Mouse (Mus musculus) neural tube, embryonic 11.5 days (tissue): ENCODE results near the gene Ppp4r1. TPM values are rescaled to one million over a fixed set of nuclear protein-coding genes. Genes with fewer than 3 reads are reported as not detected.

Experiments
- ATAC-seq: fragments of 200-750 bp; cut with Nextera tagmentation; 2 replicates; pipeline ENCODE4 v1.8.0; 2017; ENCODE audit warnings: moderate number of reproducible peaks, mild to moderate bottlenecking, moderate TSS enrichment, moderate library complexity; ENCODE audit not compliant: insufficient read depth, low FRiP score, low TSS enrichment
- DNase-seq: peaks from one replicate; pipeline ENCODE4 v3.0.0-alpha.2; 2015; ENCODE audit warnings: low spot score
- H3K27ac ChIP-seq: fragments of 300-500 bp; sonication (generic); 2 replicates; pipeline ENCODE4 v1.5.1; 2014; ENCODE audit warnings: low read depth, mild to moderate bottlenecking, low read length
- H3K27me3 ChIP-seq: fragments of 300-500 bp; sonication (generic); 2 replicates; pipeline ENCODE4 v1.6.1; 2014; ENCODE audit warnings: mild to moderate bottlenecking, low read length, mixed read lengths; ENCODE audit not compliant: control insufficient read depth, insufficient read depth
- H3K36me3 ChIP-seq: fragments of 300-500 bp; sonication (generic); 2 replicates; pipeline ENCODE4 v1.6.1; 2014; ENCODE audit warnings: mild to moderate bottlenecking, low read length, moderate library complexity, mixed read lengths; ENCODE audit not compliant: control insufficient read depth, insufficient read depth
- H3K4me1 ChIP-seq: fragments of 300-500 bp; sonication (generic); 2 replicates; pipeline ENCODE4 v1.6.1; 2014; ENCODE audit warnings: low read length, mixed read lengths; ENCODE audit not compliant: control insufficient read depth, insufficient read depth
- H3K4me2 ChIP-seq: fragments of 300-500 bp; sonication (generic); 2 replicates; pipeline ENCODE4 v1.6.1; 2014; ENCODE audit warnings: low read depth, mild to moderate bottlenecking, moderate library complexity
- H3K4me3 ChIP-seq: fragments of 300-500 bp; sonication (generic); 2 replicates; pipeline ENCODE4 v1.5.1; 2014; ENCODE audit warnings: low read depth, low read length
- H3K9ac ChIP-seq: fragments of 300-500 bp; sonication (generic); 2 replicates; pipeline ENCODE4 v1.6.1; 2014; ENCODE audit warnings: mild to moderate bottlenecking, low read length
- H3K9me3 ChIP-seq: fragments of 300-500 bp; sonication (generic); 2 replicates; pipeline ENCODE4 v1.6.1; 2016; ENCODE audit warnings: low read length; ENCODE audit not compliant: control insufficient read depth
- whole genome bisulfite sequencing: fragments of 180-500 bp; shearing (Covaris S2); extraction: QIAGEN DNeasy Blood & Tissue Kit; methylation state at CpG from one replicate; pipeline ENCODE4 v1.1.7; 2014; 5-methylcytosine and 5-hydroxymethylcytosine counted together
- polyA plus RNA-seq: library from polyadenylated mRNA; unstranded; fragments of >200 nt; fragmentation: Nextera tagmentation; extraction: Ambion mirVana; gene quantifications from 2 replicates; pipeline ENCODE4 v1.2.1, GENCODE M21; 2014

Gene Ppp4r1
- polyA plus RNA-seq, 1 experiment from 2014 or later: 62.2 TPM

GRCm38 (mm10) chr17:65806416-65806815, 24.0 kb downstream of the Ppp4r1 start:
- WGBS: 92% methylated on average over 2 of the region's 2 CpGs
- Histone ChIP-seq H3K36me3 (peaks cover 2% of the 10 kb centered on the region; the same call in 1 of the 2 replicates), H3K4me3 (no peak overlapping the region), H3K4me2 (no peak overlapping the region), H3K9me3 (no peaks in the 10 kb centered on the region), H3K27ac (no peak overlapping the region), H3K27me3 (no peaks in the 10 kb centered on the region), H3K4me1 (no peaks in the 10 kb centered on the region), H3K9ac (no peak overlapping the region)
- ATAC-seq: no peak
- DNase-seq: no peak

DNA sequence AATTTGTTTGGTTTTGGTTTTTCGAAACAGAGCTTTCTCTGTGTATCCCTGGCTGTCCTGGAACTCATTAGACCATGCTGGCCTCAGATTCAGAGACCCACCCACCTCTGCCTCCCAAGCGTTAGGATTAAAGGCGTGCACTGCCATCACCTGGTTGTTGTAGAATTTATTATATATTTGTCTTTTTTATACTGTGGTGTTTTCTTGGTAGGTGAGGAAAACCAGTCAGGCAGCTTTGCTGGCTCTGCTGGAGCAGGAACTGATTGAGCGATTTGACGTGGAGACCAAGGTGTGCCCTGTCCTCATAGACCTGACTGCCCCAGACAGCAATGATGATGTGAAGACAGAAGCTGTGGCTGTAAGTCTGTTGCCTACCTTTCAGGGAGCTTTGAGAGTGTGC, 28.7 kb downstream of the Ppp4r1 start:
- H3K27me3 ChIP-seq: no peaks in the 10 kb centered on the region
- H3K4me1 ChIP-seq: no peaks in the 10 kb centered on the region
- no peak overlapping the region for H3K4me3 ChIP-seq
- no peak overlapping the region for H3K27ac ChIP-seq
- H3K36me3 ChIP-seq: peaks cover 7% of the 10 kb centered on the region
- no peak for ATAC-seq
- no peak for DNase-seq
- H3K4me2 ChIP-seq: no peak overlapping the region
- H3K9ac ChIP-seq: no peak overlapping the region
- 92% methylated on average over 5 of the region's 5 CpGs for WGBS
- H3K9me3 ChIP-seq: no peaks in the 10 kb centered on the region

- no peak for ATAC-seq
- H3K27me3 ChIP-seq: no peaks in the 10 kb centered on the region
Observed at GRCm38 (mm10) chr17:65813763-65814162, 31.4 kb downstream of the Ppp4r1 start.

GRCm38 (mm10) chr17:65820197-65820596, 37.8 kb downstream of the Ppp4r1 start:
- peaks cover 12% of the 10 kb centered on the region for H3K36me3 ChIP-seq
- no peak overlapping the region for H3K4me3 ChIP-seq
- H3K27ac ChIP-seq: no peak overlapping the region
- H3K27me3 ChIP-seq: no peaks in the 10 kb centered on the region
- DNase-seq (no peak), ATAC-seq (no peak)
- H3K4me2 ChIP-seq: no peak overlapping the region
- H3K9me3 ChIP-seq: no peaks in the 10 kb centered on the region
- H3K9ac ChIP-seq: no peak overlapping the region
- H3K4me1 ChIP-seq: no peaks in the 10 kb centered on the region
- 91% methylated on average over 5 of the region's 5 CpGs for WGBS

More at GRCm38 (mm10) chr17:65813763-65814162, 31.4 kb downstream of the Ppp4r1 start:
- Histone ChIP-seq H3K9ac (no peak overlapping the region), H3K4me3 (no peak overlapping the region), H3K4me1 (no peaks in the 10 kb centered on the region), H3K4me2 (no peak overlapping the region), H3K27ac (no peak overlapping the region), H3K9me3 (no peaks in the 10 kb centered on the region), H3K36me3 (peaks cover 12% of the 10 kb centered on the region)
- 94% methylated on average over 8 of the region's 8 CpGs for WGBS
- DNase-seq: no peak

DNA sequence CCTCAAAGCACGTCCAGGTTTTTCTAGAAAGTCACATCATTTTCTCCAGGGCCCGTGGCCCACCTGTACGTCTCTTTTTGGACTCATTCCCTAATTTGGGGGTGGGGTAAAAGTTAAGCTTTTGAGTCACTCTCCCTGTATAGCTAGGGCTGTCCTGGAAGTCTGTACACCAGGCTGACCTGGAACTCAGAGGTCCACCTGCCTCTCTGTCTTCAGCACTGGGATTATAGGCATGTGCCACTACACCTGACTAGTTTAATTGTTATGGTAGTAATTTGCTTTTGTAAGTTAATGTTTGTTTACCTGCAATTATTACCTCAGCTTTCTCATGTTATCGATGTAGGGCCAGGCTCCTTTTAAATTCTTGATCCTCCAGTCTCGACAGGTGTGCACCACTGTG, 40.0 kb downstream of the Ppp4r1 start:
- peaks cover 9% of the 10 kb centered on the region; the same call in 1 of the 2 replicates for H3K36me3 ChIP-seq
- DNase-seq (no peak), ATAC-seq (no peak)
- H3K4me2 ChIP-seq: no peak overlapping the region
- H3K9me3 ChIP-seq: no peaks in the 10 kb centered on the region
- no peak overlapping the region for H3K27ac ChIP-seq
- WGBS: 88% methylated on average over 5 of the region's 5 CpGs
- H3K27me3 ChIP-seq: no peaks in the 10 kb centered on the region
- H3K4me1 ChIP-seq: no peaks in the 10 kb centered on the region
- H3K9ac ChIP-seq: no peak overlapping the region
- no peak overlapping the region for H3K4me3 ChIP-seq

GRCm38 (mm10) chr17:65824246-65824645, 41.9 kb downstream of the Ppp4r1 start:
- no peak for ATAC-seq
- Histone ChIP-seq H3K4me1 (no peaks in the 10 kb centered on the region), H3K36me3 (0 out of 2 replicates have a peak, but pooled peaks cover 7% of the 10 kb centered on the region)

GRCm38 (mm10) chr17:65826257-65826656, 43.9 kb downstream of the Ppp4r1 start:
- Histone ChIP-seq H3K9ac (no peak overlapping the region), H3K4me2 (no peak overlapping the region), H3K36me3 (peaks cover 15% of the 10 kb centered on the region), H3K4me1 (no peaks in the 10 kb centered on the region), H3K27ac (no peak overlapping the region), H3K9me3 (no peaks in the 10 kb centered on the region), H3K27me3 (no peaks in the 10 kb centered on the region), H3K4me3 (no peak overlapping the region)
- DNase-seq (no peak), ATAC-seq (no peak)
- 83% methylated on average over 9 of the region's 9 CpGs for WGBS

More at GRCm38 (mm10) chr17:65824246-65824645, 41.9 kb downstream of the Ppp4r1 start:
- Histone ChIP-seq H3K4me3 (no peak overlapping the region), H3K27ac (no peak overlapping the region), H3K27me3 (no peaks in the 10 kb centered on the region), H3K4me2 (no peak overlapping the region), H3K9me3 (no peaks in the 10 kb centered on the region), H3K9ac (no peak overlapping the region)
- 92% methylated on average over 10 of the region's 10 CpGs for WGBS
- no peak for DNase-seq

DNA sequence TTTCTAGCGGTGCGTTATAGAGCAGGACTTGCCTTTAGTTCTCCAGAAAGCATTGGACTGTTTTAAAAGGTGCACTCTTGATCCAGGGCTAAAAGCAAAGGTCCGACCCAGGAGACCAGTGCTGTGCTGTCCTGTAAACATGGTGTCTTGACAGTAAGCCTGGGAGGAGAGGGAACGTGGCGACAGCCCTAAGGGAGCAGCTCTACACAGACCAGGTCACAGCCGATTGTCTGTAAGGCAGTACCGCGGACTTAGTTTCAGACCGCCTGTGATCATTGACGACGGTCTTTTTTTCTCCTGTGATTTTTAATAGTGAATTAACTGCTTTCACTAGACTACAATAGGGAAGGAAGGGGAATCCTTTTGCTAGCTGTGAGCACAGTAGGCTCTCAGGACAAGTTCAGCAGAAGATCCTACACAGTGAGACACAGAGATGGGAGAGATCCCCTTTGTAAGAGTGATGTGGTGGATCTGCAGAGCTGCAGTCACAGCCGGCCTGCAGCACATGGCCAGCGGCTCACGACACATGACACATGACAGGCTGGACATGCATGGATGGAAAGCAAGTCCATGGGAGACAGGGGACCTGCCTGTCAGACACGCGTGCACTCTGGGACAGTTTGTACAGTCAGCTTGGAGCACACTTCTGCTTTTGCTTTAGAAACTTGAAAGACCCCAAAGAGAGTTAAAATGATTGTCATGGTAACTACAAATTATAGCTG, 44.9 kb downstream of the Ppp4r1 start:
- ATAC-seq: no peak
- Histone ChIP-seq H3K27ac (no peak overlapping the region), H3K27me3 (no peaks in the 10 kb centered on the region), H3K9me3 (no peaks in the 10 kb centered on the region), H3K4me2 (no peak overlapping the region), H3K9ac (no peak overlapping the region), H3K4me1 (no peaks in the 10 kb centered on the region), H3K36me3 (peaks cover 14% of the 10 kb centered on the region), H3K4me3 (no peak overlapping the region)
- WGBS: 82% methylated on average over 16 of the region's 16 CpGs
- DNase-seq: no peak

DNA sequence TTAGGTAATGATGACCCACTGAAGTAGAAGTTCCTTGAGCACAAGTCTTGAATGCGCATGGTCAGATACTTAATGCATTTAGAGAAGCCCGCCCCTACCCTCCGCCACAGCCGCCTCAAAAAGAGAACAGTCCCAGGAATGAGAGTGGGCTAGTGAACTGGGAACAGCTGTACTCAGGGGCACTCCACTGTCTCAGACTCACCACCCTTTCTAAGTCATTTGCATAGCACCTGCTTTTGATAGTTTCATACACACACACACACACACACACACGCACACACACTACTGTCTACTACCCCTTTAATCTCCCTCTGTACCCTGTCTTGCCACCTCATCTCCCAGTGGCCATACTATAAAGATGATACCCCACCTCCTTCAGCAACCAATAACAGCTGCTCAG, 45.5 kb downstream of the Ppp4r1 start:
- H3K36me3 ChIP-seq: peaks cover 14% of the 10 kb centered on the region
- no peak for DNase-seq
- no peaks in the 10 kb centered on the region for H3K27me3 ChIP-seq
- H3K4me3 ChIP-seq: no peak overlapping the region
- H3K9me3 ChIP-seq: no peaks in the 10 kb centered on the region
- ATAC-seq: no peak
- WGBS: 93% methylated on average over 5 of the region's 5 CpGs
- H3K4me2 ChIP-seq: no peak overlapping the region
- H3K9ac ChIP-seq: no peak overlapping the region
- no peaks in the 10 kb centered on the region for H3K4me1 ChIP-seq
- H3K27ac ChIP-seq: no peak overlapping the region
